Mouse (Mus musculus) naive thymus-derived CD4-positive, alpha-beta T cell, adult 2 months (primary cell): ENCODE data around the gene Car2.

Source experiments
- DNase-seq: peaks from one replicate; pipeline ENCODE4 v3.0.0-alpha.2; 2011; ENCODE audit warnings: low read depth

Gene Car2

DNA sequence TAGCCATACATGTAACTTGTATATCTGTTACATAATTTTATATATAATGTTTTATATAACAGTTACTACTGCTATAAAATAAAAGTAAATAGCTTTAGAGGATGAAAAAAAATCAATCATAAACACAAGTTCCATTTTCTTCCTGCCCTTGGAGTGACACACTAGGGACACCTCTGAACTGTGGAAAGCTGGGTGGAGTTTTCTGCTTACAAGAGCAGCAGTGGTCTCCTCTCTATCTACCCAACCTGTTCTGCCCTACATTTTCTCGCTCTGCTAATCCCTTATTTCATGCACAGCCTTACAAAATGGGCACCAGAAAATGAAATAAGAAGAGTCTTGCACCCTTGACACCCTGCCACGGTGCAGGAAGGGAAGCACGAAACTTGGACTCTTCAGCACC, 6.8 kb upstream of the Car2 start:
- DNase-seq = no peak

DNA sequence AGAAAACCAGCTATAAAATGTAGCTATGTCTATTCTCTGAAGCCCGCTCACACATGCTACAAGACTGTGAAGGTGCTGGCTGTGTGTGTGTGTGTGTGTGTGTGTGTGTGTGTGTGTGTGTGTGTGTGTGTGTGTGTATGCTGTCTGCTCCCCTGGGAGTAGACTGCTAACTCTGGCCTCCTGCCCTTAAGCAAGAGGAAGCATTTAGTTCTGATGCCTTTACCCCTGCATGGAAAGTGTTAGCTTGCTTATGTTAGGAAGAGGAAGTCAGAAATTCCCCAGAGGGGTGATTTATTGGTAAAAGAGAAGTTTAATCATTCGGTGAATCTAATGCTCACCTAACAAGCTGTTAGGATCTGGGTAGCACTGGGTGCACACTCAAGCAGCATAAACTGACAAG, 5.8 kb upstream of the Car2 start:
- no peak for DNase-seq

DNA sequence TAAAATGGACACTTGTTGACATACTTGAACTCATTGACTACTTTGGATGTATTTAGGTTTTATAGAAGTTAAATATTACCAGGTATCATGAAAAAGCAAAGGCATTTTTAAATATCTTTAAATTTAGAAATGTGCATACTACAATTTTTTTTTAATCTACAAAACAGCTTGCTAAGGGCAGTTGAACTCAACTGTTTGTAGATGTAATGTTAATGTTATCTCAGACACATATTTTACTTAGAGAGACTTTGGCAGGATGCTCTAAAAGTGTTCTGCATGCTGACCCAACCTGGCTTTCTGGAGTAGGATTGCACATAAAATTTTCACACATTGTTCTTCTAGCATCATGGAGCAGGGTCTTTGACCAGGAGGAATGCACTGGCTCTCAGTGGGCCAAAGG, 4.1 kb upstream of the Car2 start:
- DNase-seq = no peak

DNA sequence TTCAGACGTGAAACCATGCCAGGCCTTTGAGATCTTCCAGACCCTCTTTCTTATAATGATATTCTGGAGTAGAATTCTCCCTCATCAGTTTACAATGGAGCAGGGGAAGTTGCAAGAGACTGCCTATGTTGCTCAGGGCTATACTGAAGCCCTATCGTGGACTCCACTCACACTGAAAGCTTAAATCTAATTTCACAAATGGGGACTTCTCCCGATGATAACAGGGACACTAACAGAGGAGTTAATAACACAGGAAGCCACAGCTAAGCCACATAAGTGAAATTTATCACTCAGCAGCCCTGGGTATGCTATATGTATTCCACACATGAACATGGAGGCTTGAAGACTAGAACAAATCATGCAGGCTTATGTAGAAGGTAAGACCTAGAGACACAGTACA, 3.3 kb upstream of the Car2 start:
- no peak for DNase-seq

- no peak for DNase-seq
Observed at GRCm38 (mm10) chr3:14884826-14885225, 1.2 kb upstream of the Car2 start.

DNA sequence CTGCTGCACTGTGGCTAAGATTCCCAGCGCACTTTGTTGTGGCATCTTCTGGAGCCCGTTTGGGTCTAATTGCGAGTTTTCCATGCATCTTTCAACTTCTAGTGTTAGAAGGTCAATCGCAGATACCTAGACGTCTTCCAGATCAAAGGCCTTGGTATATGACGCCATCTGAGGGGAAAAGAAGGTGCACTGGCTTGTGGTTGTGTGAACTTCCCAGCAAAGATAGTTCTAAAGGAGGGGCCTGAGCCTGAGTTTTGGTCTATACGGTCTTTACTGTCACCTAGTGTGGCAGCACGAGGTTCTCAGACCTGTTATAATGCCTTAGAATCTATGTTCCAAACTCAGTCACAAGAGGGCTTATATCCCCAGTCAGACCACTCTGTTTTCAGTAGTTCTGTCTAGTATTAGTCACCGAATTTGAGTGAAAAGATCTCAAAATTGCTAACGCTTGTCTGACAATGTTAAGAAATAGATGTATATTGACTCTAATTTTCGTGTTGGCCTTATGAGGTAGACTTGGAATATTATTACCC, 1.1 kb downstream of the Car2 start:
- DNase-seq = peak; percentile 49

GRCm38 (mm10) chr3:14887686-14888295, 1.7 kb downstream of the Car2 start:
- DNase-seq = no peak

DNA sequence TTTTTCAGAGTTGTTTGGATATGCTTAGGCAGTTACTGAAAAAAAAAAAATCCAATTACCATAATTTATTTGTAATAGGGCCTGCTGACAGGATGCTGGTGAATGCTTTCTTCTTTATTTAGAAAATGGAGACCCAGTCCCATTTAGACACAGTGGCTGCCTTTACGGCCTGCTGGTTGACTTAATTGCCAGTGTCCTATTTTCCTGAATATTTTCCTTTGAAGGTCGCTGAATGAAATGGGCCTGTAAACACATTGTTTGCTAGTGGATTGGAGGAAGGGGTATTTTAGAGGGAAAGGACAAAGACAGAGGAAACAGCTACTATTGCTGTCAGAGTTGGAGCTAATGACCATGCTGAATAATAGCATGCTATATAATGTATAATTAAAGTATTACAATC, 2.5 kb downstream of the Car2 start:
- DNase-seq = no peak

DNA sequence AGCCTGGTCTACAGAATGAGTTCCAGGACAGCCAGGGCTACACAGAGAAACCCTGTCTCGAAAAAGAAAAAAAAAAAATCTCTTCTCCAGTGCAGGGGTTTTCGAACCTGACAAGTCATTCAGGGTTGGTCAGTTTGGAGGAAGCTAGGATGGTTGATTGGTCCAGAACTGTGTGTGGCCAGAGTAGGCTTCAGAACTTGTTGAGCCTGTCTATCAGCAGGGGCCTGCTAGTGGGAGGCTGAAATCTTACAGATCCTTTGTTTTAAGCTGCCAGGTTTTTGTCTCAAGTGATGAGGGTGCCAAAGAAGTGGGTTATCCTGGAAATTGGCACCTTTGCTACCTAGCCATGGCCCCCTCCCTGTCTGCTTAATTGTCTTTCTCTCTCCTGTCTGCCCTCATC, 3.0 kb downstream of the Car2 start:
- DNase-seq = no peak

- DNase-seq = no peak
Observed at GRCm38 (mm10) chr3:14889716-14890409, 3.8 kb downstream of the Car2 start.

GRCm38 (mm10) chr3:14892991-14893390, 6.9 kb downstream of the Car2 start:
- no peak for DNase-seq

GRCm38 (mm10) chr3:14893700-14894099, 7.6 kb downstream of the Car2 start:
- DNase-seq = no peak

DNA sequence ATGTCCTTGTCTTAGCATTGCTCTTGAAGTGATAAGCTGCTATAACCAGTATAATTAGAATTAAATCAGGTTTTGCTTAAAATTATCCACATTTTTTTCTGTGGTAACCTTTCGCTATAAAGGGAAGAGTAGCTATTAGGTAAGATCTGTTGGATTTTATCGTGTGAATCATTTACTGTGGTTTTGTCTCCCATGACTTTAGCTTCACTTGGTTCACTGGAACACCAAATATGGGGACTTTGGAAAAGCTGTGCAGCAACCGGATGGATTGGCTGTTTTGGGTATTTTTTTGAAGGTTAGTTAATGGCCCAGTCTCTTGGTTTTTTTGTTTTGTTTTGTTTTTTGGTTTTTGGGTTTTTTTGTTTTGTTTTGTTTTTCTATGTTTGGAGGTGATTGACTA, 9.3 kb downstream of the Car2 start:
- DNase-seq = no peak

- DNase-seq = no peak
Observed at GRCm38 (mm10) chr3:14897770-14898169, 11.7 kb downstream of the Car2 start.

GRCm38 (mm10) chr3:14903380-14903779, 17.3 kb downstream of the Car2 start:
- DNase-seq = no peak

DNA sequence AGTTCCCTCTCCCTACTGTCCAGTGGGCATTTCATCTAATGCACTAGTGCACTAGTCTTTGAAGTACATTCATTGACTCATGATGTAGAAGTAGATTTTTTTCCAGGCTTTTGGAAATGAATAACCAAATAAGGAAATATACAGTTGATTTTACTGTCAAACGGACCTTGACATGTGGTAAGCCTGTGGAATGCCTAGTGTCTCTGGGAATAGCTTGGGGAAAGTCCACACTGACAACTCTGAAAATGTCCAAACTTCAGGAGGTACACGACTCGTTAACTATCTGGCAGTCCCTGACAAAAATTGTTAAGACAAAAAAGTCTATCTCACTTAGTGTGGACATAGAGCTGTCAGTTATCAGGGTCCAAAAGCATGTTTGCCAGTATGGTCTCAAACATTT, 18.1 kb downstream of the Car2 start:
- no peak for DNase-seq

DNA sequence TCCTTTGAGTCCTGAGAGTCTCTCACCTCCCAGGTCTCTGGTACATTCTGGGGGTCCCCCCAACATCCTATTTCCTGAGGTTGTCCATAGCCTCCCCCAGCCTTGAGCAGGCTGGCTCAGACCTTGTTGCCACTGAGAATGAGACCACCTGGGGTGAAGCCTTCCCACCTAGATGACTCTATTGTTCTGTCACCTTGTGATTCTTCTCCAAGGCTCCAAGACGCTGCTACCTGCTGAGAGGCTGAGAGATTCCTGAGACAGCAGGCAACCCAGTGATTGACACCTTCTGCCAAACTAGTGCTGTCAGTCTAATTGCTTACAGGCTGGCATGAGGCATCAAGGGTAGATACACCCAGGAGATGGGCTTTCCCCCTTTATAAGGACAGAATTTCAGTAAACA, 21.2 kb downstream of the Car2 start:
- DNase-seq = no peak

GRCm38 (mm10) chr3:14911992-14912582, 26.0 kb downstream of the Car2 start:
- DNase-seq = peak; percentile 78

DNA sequence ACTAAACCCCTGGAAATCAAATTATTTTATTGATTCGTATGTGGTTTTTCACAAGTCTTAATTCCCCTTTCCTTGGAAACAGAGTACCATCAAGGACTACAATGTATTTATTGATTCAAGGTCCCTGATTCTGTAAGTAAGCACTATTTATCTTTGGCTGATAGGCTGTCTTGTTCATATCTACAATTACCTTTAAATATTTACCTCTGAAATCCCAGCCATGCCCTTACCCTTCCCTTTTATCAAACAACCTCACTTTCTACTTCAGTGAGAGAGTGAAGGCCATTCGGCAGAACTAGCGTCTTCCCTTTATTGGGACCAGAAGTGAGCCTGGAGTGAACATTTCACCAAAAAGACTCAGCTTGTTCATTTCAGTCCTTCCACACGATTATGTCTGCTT, 27.7 kb downstream of the Car2 start:
- DNase-seq = no peak

DNA sequence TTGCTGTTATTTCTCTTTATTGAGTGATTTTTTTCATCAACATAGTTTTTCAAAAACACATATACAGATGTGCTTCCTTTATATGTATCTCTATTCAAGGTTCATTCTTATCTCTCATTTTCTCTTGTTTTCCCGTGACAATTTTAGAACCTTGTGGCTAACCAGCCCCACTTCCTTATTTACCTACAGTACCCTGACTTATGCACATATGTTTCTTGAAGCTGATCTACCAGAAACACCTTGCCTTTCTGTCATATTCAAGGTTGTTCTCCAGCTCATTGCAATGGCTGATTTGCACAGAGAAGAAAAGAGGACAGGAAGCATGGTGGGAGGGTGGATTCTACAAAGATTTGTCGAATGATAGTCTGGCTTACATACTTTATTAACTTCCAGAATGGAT, 29.3 kb downstream of the Car2 start:
- peak; percentile 44 for DNase-seq

GRCm38 (mm10) chr3:14917261-14917660, 31.2 kb downstream of the Car2 start:
- DNase-seq = no peak

- no peak for DNase-seq
Observed at GRCm38 (mm10) chr3:14944706-14945105, 58.6 kb downstream of the Car2 start.

DNA sequence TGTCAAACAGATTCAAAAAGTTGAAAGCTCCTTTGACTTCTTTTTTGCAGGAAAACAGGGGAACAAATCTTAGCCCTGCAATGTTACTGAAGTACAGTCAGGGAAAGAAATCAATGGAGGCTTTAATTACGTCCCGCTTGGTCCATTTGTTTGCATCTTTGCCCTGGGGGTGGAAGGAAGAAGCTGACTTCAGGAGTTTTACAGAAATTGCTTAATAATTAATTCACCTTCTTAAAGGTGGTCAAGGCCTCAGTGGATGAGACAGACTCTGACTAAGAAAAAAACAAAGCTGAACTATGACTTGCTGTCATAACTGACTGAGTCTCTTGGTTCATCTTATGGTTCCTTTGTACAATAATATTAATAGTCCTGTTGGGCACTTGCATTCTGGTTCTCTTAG, 59.6 kb downstream of the Car2 start:
- no peak for DNase-seq
